Mouse (Mus musculus) megakaryocyte, embryonic 14.5 days (primary cell): Measurements from ENCODE around the gene AI837181.

Source experiments
- FLI1 ChIP-seq: IDR thresholded peaks from 2 replicates; pipeline ENCODE4 v1.6.1; 2012; ENCODE audit warnings: low read length, inconsistent platforms, mixed read lengths
- GATA1 ChIP-seq: IDR thresholded peaks from 3 replicates; pipeline ENCODE4 v1.6.1; 2012; ENCODE audit warnings: mixed read lengths, low read length, inconsistent platforms, borderline replicate concordance

DNA sequence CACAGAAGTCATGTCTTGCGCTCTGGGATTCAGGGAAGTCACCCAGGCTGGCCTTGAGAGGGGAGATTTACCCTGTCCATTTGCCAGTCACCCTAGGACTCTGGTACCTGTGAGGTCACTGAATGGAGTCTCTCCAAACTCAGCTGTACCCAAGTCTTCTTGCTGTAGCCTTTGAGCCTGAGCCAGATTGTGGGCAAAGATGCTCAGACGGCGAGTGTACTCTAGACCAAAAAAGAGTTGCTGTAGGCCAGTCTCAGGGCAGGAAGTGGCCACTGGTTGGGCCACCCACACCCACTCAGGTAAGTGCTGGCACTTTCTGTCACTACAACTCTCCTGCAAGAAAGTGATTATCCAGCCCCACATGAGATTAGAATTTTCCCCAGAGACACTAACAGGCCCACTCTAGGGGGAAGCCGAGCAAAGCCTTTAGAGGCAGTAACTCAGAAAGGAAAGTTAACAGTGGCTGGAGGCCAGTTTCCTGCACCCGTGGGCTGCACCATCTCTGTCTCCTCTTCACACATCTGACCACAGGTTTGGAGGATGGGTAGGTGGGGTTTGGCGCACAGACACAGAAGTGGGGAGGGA, 42.1 kb downstream of the AI837181 start:
- TF ChIP-seq FLI1 (no peak), GATA1 (no peak)
